ENCODE assay signal across 19 mouse cellular contexts in the genomic region with DNA sequence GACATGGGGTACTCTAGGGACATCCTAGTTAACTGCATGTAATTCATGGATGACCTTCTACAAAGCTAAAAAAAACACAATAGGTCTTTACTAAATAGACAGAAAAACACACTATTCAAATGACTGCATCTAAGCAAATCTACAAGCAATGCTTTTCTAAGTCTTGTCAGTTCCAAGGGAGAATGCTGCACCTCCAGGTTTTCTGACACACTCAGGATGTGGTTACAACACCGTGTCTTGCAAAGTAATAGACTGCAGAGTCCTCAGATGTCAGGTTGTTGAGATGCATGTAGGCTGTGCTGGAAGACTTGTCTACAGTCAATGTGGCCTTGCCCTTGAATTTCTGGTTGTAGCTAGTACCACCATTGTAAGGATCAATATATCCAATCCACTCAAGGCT.
DNase-seq lines count a peak whose midpoint lies in the region; ATAC-seq lines count a peak whose summit lies in the region.
"Had no signal": no experiment of that assay in that cellular context is flagged by ENCODE, and none has a peak within 500 bp of the region (broad histone marks: within the 10 kb centered on the region; RNA-seq: fewer than 3 reads in every experiment).

No protein-coding gene starts in this region.

- peak; percentile 4 for DNase-seq in CD4-positive, CD25-positive, alpha-beta regulatory T cell, adult 2 months (ENCODE audit: low read depth, low spot score)
- DNase-seq in thymus, postnatal 14 days = peak; percentile 10
- no peak for DNase-seq in thymus, postnatal 4 days
- DNase-seq in naive thymus-derived CD4-positive, alpha-beta T cell, adult 2 months (ENCODE audit: low read depth) = peak; percentile 44
- DNase-seq in kidney, postnatal 25 days = no peak
- DNase-seq: adrenal gland, adult 8-10 months; adrenal gland, postnatal 14 days; adrenal gland, postnatal 36 days; cerebellum, adult 11-12 months; cerebellum, adult 2 months; cerebellum, adult 9-10 months; cerebellum, postnatal 10 days; cerebellum, postnatal 25 days; embryo, embryonic 11 days had no signal

- no peak for ATAC-seq in CD4-positive, CD25-positive, alpha-beta regulatory T cell, adult 4 months
- ATAC-seq: activated CD4-positive, CD25-positive, alpha-beta regulatory T cell, adult 4 months; forebrain, embryonic 14.5 days; forebrain, embryonic 16.5 days; Patski had no signal

Comparison
In these comparisons a context has a peak if more than half of its experiments do, and no peak if none do; other contexts are left out.
1. DNase-seq: peak in CD4-positive, CD25-positive, alpha-beta regulatory T cell, adult 2 months (single experiment), thymus, postnatal 14 days (single experiment) and naive thymus-derived CD4-positive, alpha-beta T cell, adult 2 months (single experiment); none in thymus, postnatal 4 days (single experiment) and kidney, postnatal 25 days (0 of 2).